ENCODE assay signal across 8 mouse cellular contexts in genomic region chr15:82962536-82962935, GRCm38 (mm10). TPM values are rescaled to one million over a fixed set of nuclear protein-coding genes. Genes with fewer than 3 reads are reported as not detected.
A peak's percentile ranks its signal among the peaks of the same experiment; 100 is the strongest.
DNase-seq lines count a peak whose midpoint lies in the region; ATAC-seq and TF ChIP-seq lines count a peak whose summit lies in the region.

No protein-coding gene starts in this region.

- no peak overlapping the region for H3K27ac ChIP-seq in ES-Bruce4 (ENCODE audit: insufficient read depth, low read length)
- peak overlapping the region; percentile 94 for H3K27ac ChIP-seq in forebrain, postnatal 0 days (ENCODE audit: low read depth, low read length)
- no peak overlapping the region; the same call in 1 of the 2 replicates for H3K27ac ChIP-seq in limb, embryonic 10.5 days

- no peak for TF ChIP-seq CTCF in ES-Bruce4 (IDR thresholded peaks at IDR 0.05; ENCODE audit: low read depth, low read length)
- TF ChIP-seq CTCF in forebrain, postnatal 0 days (IDR thresholded peaks at IDR 0.05; ENCODE audit: low read depth): no peak

- 37% methylated on average over 4 of the region's 4 CpGs for WGBS in forebrain, postnatal 0 days
- 31% methylated on average over 4 of the region's 4 CpGs for WGBS in limb, embryonic 10.5 days

- no peaks in the 10 kb centered on the region for H3K36me3 ChIP-seq in ES-Bruce4 (ENCODE audit: control insufficient read depth, insufficient read depth, low read length, poor library complexity, severe bottlenecking)
- no peaks in the 10 kb centered on the region for H3K36me3 ChIP-seq in forebrain, postnatal 0 days (ENCODE audit: insufficient read depth)
- H3K36me3 ChIP-seq in limb, embryonic 10.5 days: no peaks in the 10 kb centered on the region

- no peaks in the 10 kb centered on the region for H3K9me3 ChIP-seq in ES-Bruce4 (replicated peaks; ENCODE audit: control insufficient read depth, insufficient read depth, low read length, poor library complexity, severe bottlenecking)
- no peaks in the 10 kb centered on the region for H3K9me3 ChIP-seq in forebrain, postnatal 0 days (ENCODE audit: low read length)
- H3K9me3 ChIP-seq in limb, embryonic 10.5 days (replicated peaks): no peaks in the 10 kb centered on the region

- H3K4me1 ChIP-seq in ES-Bruce4 (ENCODE audit: control insufficient read depth, insufficient read depth, low read length): peaks cover 6% of the 10 kb centered on the region
- peaks cover 47% of the 10 kb centered on the region for H3K4me1 ChIP-seq in forebrain, postnatal 0 days (ENCODE audit: insufficient read depth)
- peaks cover 70% of the 10 kb centered on the region for H3K4me1 ChIP-seq in limb, embryonic 10.5 days

- no peak for TF ChIP-seq EP300 in ES-Bruce4 (IDR thresholded peaks at IDR 0.05; ENCODE audit: insufficient read depth, low read depth, low read length)

- H3K4me2 ChIP-seq in forebrain, postnatal 0 days (ENCODE audit: low read depth): peak overlapping the region; percentile 91

- TF ChIP-seq POLR2A in ES-Bruce4 (IDR thresholded peaks at IDR 0.05; ENCODE audit: insufficient read depth, low read length): no peak

- no peaks in the 10 kb centered on the region for H3K27me3 ChIP-seq in ES-Bruce4 (ENCODE audit: control insufficient read depth, insufficient read depth, low read length, poor library complexity, severe bottlenecking)
- no peaks in the 10 kb centered on the region for H3K27me3 ChIP-seq in forebrain, postnatal 0 days (ENCODE audit: insufficient read depth, low read length)
- peaks cover 90% of the 10 kb centered on the region for H3K27me3 ChIP-seq in limb, embryonic 10.5 days (ENCODE audit: low read depth, poor library complexity, severe bottlenecking)

- peak overlapping the region; percentile 3; the same call in 1 of the 2 replicates for H3K4me3 ChIP-seq in ES-Bruce4 (ENCODE audit: low read depth, low read length)
- peak overlapping the region; percentile 63 for H3K4me3 ChIP-seq in forebrain, postnatal 0 days (ENCODE audit: low read depth, low read length)
- H3K4me3 ChIP-seq in limb, embryonic 10.5 days: peak overlapping the region; percentile 62

- DNase-seq in embryo, embryonic 11 days: peak; percentile 30
- no peak for DNase-seq in embryo, embryonic 10 days (ENCODE audit: low spot score)
- no peak for DNase-seq in forebrain, postnatal 0 days
- DNase-seq in limb, embryonic 10.5 days (ENCODE audit: low spot score): no peak
- no peak for DNase-seq in urinary bladder, postnatal 36 days (ENCODE audit: low spot score in 2 of 2)
- no peak for DNase-seq in cerebellum, adult 9-10 months
- no peak for DNase-seq in gastrocnemius, postnatal 10 days

- H3K9ac ChIP-seq in ES-Bruce4 (ENCODE audit: low read depth, poor library complexity, severe bottlenecking): no peak overlapping the region
- H3K9ac ChIP-seq in forebrain, postnatal 0 days: peak overlapping the region; percentile 79

- ATAC-seq in forebrain, postnatal 0 days: no peak

RNA-seq across cellular contexts. Expression of gene Tcf20, which starts 25.1 kb away (rescaled TPM):
- polyA plus RNA-seq in ES-Bruce4 (2011; ENCODE audit: insufficient read depth, insufficient read length, low read depth, missing spikeins): 104 and 108 TPM in 2 replicates
- 120 and 150 TPM in 2 replicates for total RNA-seq in forebrain, postnatal 0 days (2014; rRNA removed)
- 10.3 and 12.2 TPM in 2 replicates for polyA plus RNA-seq in forebrain, postnatal 0 days (2015; fragmentation: Nextera tagmentation; extraction: Ambion mirVana)
- polyA plus RNA-seq in limb, embryonic 10.5 days (2016; fragmentation: Nextera tagmentation; extraction: Ambion mirVana): 8.1 and 8.3 TPM in 2 replicates
- total RNA-seq in gastrocnemius, postnatal 10 days (2021): 10 to 100 TPM; 33.4 to 40.6 TPM

Comparison
In these comparisons a context has a peak if more than half of its experiments do, and no peak if none do; other contexts are left out.
1. H3K4me3 ChIP-seq: peak in every context shown above with its lines; median percentile 63 in forebrain, postnatal 0 days; 62 in limb, embryonic 10.5 days; 3 in ES-Bruce4.